Mouse (Mus musculus) kidney, postnatal 0 days (tissue): ENCODE measurements around the gene Sox5. TPM values are rescaled to one million over a fixed set of nuclear protein-coding genes. Genes with fewer than 3 reads are reported as not detected.

Experiments
- ATAC-seq: fragments of 200-750 bp; cut with Nextera tagmentation; replicated peaks from 2 replicates; pipeline ENCODE4 v1.8.0; 2017; ENCODE audit warnings: low read depth, moderate number of reproducible peaks, moderate TSS enrichment, moderate library complexity; ENCODE audit not compliant: low FRiP score
- DNase-seq: peaks from one replicate; pipeline ENCODE4 v3.0.0-alpha.2; 2016; ENCODE audit warnings: low spot score
- H3K27ac ChIP-seq: fragments of 300-500 bp; sonication (generic); 2 replicates; pipeline ENCODE4 v1.5.1; 2014; ENCODE audit warnings: mild to moderate bottlenecking
- H3K27me3 ChIP-seq: fragments of 300-500 bp; sonication (generic); 2 replicates; pipeline ENCODE4 v1.6.1; 2014; ENCODE audit warnings: low read length, mixed read lengths; ENCODE audit not compliant: insufficient read depth
- H3K36me3 ChIP-seq: fragments of 300-500 bp; sonication (generic); 2 replicates; pipeline ENCODE4 v1.6.1; 2014; ENCODE audit warnings: low read length, mixed read lengths; ENCODE audit not compliant: insufficient read depth
- H3K4me1 ChIP-seq: fragments of 300-500 bp; sonication (generic); replicated peaks from 2 replicates; pipeline ENCODE4 v1.6.1; 2014; ENCODE audit warnings: antibody characterized with exemption, low read length, mixed read lengths; ENCODE audit not compliant: insufficient read depth
- H3K4me2 ChIP-seq: fragments of 300-500 bp; sonication (generic); 2 replicates; pipeline ENCODE4 v1.6.1; 2014; ENCODE audit warnings: mild to moderate bottlenecking, low read length, moderate library complexity, mixed read lengths
- H3K4me3 ChIP-seq: fragments of 300-500 bp; sonication (generic); replicated peaks from 2 replicates; pipeline ENCODE4 v1.5.1; 2014; ENCODE audit warnings: low read depth, low read length
- H3K9ac ChIP-seq: fragments of 300-500 bp; sonication (generic); 2 replicates; pipeline ENCODE4 v1.6.1; 2014; ENCODE audit warnings: low read depth, low read length
- H3K9me3 ChIP-seq: fragments of 300-500 bp; sonication (generic); replicated peaks from 2 replicates; pipeline ENCODE4 v1.6.1; 2016; ENCODE audit warnings: low read length, inconsistent platforms, mixed read lengths
- CTCF ChIP-seq: IDR thresholded peaks from 2 replicates; pipeline ENCODE4 v1.5.1; 2016; ENCODE audit warnings: antibody characterized with exemption, low read depth, mild to moderate bottlenecking, moderate library complexity
- WGBS: fragments of 180-500 bp; shearing (Covaris S2); extraction: QIAGEN DNeasy Blood & Tissue Kit; methylation state at CpG from one replicate; pipeline ENCODE4 v1.1.7; 2014; 5-methylcytosine and 5-hydroxymethylcytosine counted together
- polyA plus RNA-seq: library from polyadenylated mRNA; unstranded; fragments of >200 nt; fragmentation: Nextera tagmentation; extraction: Ambion mirVana; gene quantifications from 2 replicates; pipeline ENCODE4 v1.2.1, GENCODE M21; 2015

Sox5 gene
- polyA plus RNA-seq, 1 experiment from 2014 or later, result 6.1 TPM

GRCm38 (mm10) chr6:144338221-144338620 lies 443.6 kb downstream of the Sox5 start:
- no peaks in the 10 kb centered on the region for H3K4me1 ChIP-seq
- 0 out of 2 replicates have a peak, but pooled peaks cover 3% of the 10 kb centered on the region for H3K9me3 ChIP-seq
- WGBS, result 76% methylated on average over 4 of the region's 4 CpGs
- no peak overlapping the region for H3K4me3 ChIP-seq
- TF ChIP-seq CTCF, result no peak
- ATAC-seq (no peak), DNase-seq (no peak)
- H3K9ac ChIP-seq, result no peak overlapping the region
- no peaks in the 10 kb centered on the region for H3K27me3 ChIP-seq
- no peaks in the 10 kb centered on the region for H3K36me3 ChIP-seq
- no peak overlapping the region for H3K27ac ChIP-seq
- H3K4me2 ChIP-seq, result no peak overlapping the region

- H3K9ac ChIP-seq, result no peak overlapping the region
- no peak for TF ChIP-seq CTCF
- DNase-seq (no peak), ATAC-seq (no peak)
- no peaks in the 10 kb centered on the region for H3K27me3 ChIP-seq
- no peaks in the 10 kb centered on the region for H3K4me1 ChIP-seq
- H3K36me3 ChIP-seq, result no peaks in the 10 kb centered on the region
- no peak overlapping the region for H3K4me3 ChIP-seq
- WGBS, result 50% methylated on average over 14 of the region's 14 CpGs
- H3K27ac ChIP-seq, result no peak overlapping the region
- 0 out of 2 replicates have a peak, but pooled peaks cover 3% of the 10 kb centered on the region for H3K9me3 ChIP-seq
- no peak overlapping the region for H3K4me2 ChIP-seq
Measured at GRCm38 (mm10) chr6:144337436-144337969, 444.3 kb downstream of the Sox5 start.

- Histone ChIP-seq H3K4me3 (no peak overlapping the region), H3K9ac (no peak overlapping the region), H3K27ac (no peak overlapping the region), H3K27me3 (no peaks in the 10 kb centered on the region), H3K9me3 (0 out of 2 replicates have a peak, but pooled peaks cover 3% of the 10 kb centered on the region), H3K4me2 (no peak overlapping the region), H3K4me1 (no peaks in the 10 kb centered on the region), H3K36me3 (no peaks in the 10 kb centered on the region)
- no peak for TF ChIP-seq CTCF
- ATAC-seq (no peak), DNase-seq (no peak)
- 89% methylated on average over 4 of the region's 4 CpGs for WGBS
Measured at GRCm38 (mm10) chr6:144336789-144337188, 445.0 kb downstream of the Sox5 start.

GRCm38 (mm10) chr6:144333146-144333545 lies 448.6 kb downstream of the Sox5 start:
- Histone ChIP-seq H3K4me1 (no peaks in the 10 kb centered on the region), H3K27ac (no peak overlapping the region)
- no peak for ATAC-seq

GRCm38 (mm10) chr6:144332027-144332426 lies 449.8 kb downstream of the Sox5 start:
- H3K4me3 ChIP-seq, result no peak overlapping the region
- no peak for DNase-seq
- no peaks in the 10 kb centered on the region for H3K27me3 ChIP-seq
- H3K9ac ChIP-seq, result no peak overlapping the region
- ATAC-seq, result no peak
- WGBS, result 80% methylated on average over 4 of the region's 4 CpGs
- H3K4me1 ChIP-seq, result no peaks in the 10 kb centered on the region
- no peak for TF ChIP-seq CTCF
- H3K4me2 ChIP-seq, result no peak overlapping the region
- H3K27ac ChIP-seq, result no peak overlapping the region
- no peaks in the 10 kb centered on the region for H3K36me3 ChIP-seq
- H3K9me3 ChIP-seq, result no peaks in the 10 kb centered on the region

More at GRCm38 (mm10) chr6:144333146-144333545, 448.6 kb downstream of the Sox5 start:
- H3K4me3 ChIP-seq, result no peak overlapping the region
- H3K4me2 ChIP-seq, result no peak overlapping the region
- H3K9me3 ChIP-seq, result no peaks in the 10 kb centered on the region
- H3K9ac ChIP-seq, result no peak overlapping the region
- H3K27me3 ChIP-seq, result no peaks in the 10 kb centered on the region
- WGBS, result 89% methylated on average over 4 of the region's 4 CpGs
- no peak for TF ChIP-seq CTCF
- DNase-seq, result no peak
- no peaks in the 10 kb centered on the region for H3K36me3 ChIP-seq

GRCm38 (mm10) chr6:144329311-144329930 lies 452.4 kb downstream of the Sox5 start:
- ATAC-seq, result no peak
- Histone ChIP-seq H3K4me2 (no peak overlapping the region), H3K36me3 (no peaks in the 10 kb centered on the region), H3K27ac (no peak overlapping the region), H3K4me1 (no peaks in the 10 kb centered on the region), H3K27me3 (no peaks in the 10 kb centered on the region), H3K9ac (no peak overlapping the region), H3K9me3 (no peaks in the 10 kb centered on the region), H3K4me3 (no peak overlapping the region)
- no peak for TF ChIP-seq CTCF
- 78% methylated on average over 2 of the region's 2 CpGs for WGBS
- DNase-seq, result no peak
